Mouse (Mus musculus) left cerebral cortex, adult 9 months (tissue): Measurements from ENCODE around the gene Olfr1393.
A peak's percentile ranks its signal among the peaks of the same experiment; 100 is the strongest.
"Not testable (repeated sequence)": the region's sequence is repeated elsewhere in the genome, so short reads cannot be mapped to it uniquely, and the experiment has no call there.

Source experiments
- DNase-seq, 2 experiments: peaks; one replicate each; pipeline ENCODE4 v3.0.0; 2022; ENCODE audit warnings: low spot score in 2 of 2

The Olfr1393 gene

DNA sequence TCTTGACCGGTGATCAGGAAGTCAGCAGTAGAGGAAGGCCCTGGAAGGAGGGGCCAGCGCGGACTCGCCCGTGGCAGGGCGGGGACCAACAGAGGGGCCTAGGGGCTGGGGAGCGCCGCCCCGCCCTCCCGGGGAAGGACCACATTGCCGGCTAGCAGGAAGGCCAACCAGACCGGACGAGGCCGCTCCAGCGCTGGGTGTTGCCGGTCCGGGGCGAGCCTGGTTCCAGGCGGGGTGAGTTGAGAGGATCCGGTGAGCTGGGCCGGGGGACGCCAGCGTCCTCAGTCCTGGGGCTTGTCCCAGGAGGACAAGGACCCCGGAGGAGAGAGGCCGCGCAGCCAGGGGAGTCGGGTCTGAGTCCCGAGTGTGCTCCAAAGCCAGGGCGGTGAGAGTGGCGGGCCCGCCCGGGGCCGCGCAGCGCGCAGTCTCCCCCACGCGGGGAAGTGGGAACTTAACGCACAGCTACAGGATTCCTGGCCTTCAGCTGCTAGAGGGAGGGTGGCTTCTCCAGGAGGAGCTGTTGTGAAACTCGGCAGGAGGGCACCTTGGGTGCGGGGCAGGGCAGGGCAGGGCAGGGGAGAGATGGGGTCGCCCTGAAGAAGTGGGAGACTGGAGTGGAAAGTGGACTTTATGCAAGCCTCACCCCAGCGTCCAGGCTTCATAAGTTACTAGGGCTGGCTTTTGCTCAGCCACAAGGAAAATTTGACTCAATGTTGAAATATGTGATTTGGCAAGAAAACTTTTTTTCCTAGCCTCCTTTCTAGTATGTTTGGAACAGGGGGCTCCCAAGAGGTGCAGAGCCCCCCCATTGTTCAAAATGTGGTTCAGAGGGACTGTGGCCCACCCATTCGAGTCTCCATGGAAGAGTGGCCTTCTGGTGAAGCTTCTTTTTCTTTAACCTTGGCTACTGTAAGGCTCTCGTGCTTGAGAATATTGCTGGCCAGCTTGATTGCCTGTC, 27.4 kb upstream of the Olfr1393 start:
- DNase-seq: peak in 1 of 2 experiments; percentile 58

DNA sequence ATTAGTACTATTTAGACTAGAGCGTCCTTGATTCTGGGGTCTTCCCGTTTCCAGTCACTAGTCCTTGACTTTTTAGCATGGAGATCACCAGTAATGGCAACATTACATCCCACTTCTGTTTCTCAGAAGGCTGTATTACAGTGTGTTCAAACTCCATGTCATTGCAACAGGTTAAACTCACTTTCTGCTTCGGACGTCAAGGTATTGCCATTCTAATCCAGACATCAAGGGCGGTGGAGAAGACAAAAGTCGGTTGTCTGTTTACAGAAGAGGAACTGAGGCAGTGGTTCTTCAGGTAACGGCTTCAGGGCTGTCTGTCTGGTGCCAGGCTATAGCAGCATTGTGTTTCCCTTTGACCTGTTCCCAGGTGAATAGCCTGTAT, 26.7 kb upstream of the Olfr1393 start:
- no peak for DNase-seq

GRCm38 (mm10) chr11:49252048-49252447, 26.1 kb upstream of the Olfr1393 start:
- no peak for DNase-seq

GRCm38 (mm10) chr11:49253035-49253434, 25.1 kb upstream of the Olfr1393 start:
- DNase-seq: no peak

GRCm38 (mm10) chr11:49259296-49259695, 18.8 kb upstream of the Olfr1393 start:
- DNase-seq: no peak

- no peak for DNase-seq
Observed at GRCm38 (mm10) chr11:49259829-49260228, 18.3 kb upstream of the Olfr1393 start.

DNA sequence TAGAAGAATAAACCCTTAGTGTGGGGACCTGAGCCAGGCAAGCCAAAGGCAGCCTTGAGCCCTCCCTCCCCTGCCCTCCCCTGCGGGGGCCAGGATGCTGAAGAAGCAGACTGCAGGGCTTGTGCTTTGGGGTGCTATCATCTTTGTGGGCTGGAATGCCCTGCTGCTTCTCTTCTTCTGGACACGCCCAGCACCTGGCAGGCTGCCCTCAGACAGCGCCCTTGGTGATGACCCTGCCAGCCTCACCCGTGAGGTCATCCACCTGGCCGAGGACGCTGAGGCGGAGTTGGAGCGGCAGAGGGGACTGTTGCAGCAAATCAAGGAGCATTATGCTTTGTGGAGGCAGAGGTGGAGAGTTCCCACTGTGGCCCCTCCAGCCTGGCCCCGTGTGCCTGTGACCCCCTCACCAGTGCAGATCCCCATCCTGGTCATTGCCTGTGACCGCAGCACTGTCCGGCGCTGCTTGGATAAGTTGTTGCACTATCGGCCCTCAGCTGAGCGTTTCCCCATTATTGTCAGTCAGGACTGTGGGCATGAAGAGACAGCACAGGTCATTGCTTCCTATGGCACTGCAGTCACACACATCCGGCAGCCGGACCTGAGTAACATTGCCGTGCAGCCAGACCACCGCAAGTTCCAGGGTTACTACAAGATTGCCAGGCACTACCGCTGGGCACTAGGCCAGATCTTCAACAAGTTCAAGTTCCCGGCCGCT, 17.3 kb upstream of the Olfr1393 start:
- DNase-seq: no peak

DNA sequence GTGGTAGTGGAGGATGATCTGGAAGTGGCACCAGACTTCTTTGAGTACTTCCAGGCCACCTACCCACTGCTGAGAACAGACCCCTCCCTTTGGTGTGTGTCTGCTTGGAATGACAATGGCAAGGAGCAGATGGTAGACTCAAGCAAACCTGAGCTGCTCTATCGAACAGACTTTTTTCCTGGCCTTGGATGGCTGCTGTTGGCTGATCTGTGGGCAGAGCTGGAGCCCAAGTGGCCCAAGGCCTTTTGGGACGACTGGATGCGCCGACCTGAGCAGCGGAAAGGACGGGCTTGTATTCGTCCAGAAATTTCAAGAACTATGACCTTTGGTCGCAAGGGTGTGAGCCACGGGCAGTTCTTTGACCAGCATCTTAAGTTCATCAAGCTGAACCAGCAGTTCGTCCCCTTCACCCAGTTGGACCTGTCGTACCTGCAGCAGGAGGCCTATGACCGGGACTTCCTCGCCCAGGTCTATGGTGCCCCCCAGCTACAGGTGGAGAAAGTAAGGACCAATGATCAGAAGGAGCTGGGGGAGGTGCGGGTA, 16.7 kb upstream of the Olfr1393 start:
- no peak for DNase-seq

- DNase-seq: no peak
Observed at GRCm38 (mm10) chr11:49262286-49262685, 15.8 kb upstream of the Olfr1393 start.

- no peak for DNase-seq
Observed at GRCm38 (mm10) chr11:49263149-49263548, 15.0 kb upstream of the Olfr1393 start.

GRCm38 (mm10) chr11:49264081-49264480, 14.0 kb upstream of the Olfr1393 start:
- DNase-seq: no peak

DNA sequence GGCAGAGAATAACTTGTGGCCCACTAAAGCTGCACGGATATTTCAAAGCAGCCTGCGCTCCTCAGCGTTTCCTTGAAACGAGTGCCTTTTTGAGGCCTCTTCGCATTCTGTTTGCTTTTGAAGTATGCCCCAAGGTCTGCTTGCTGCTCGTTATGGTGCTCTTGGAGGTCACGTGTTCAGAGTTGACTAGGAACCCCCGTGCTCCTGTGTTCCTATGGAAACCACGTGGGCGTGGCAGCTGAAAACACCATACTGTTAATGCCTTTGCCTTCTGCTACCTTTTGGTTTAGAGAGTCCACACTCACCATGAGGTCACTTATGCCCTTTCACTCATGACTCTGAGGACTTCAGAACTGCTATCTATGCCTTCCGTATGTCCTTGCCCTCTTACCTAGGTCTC, 13.5 kb upstream of the Olfr1393 start:
- DNase-seq: no peak

- no peak for DNase-seq
Observed at GRCm38 (mm10) chr11:49265101-49265500, 13.0 kb upstream of the Olfr1393 start.

DNA sequence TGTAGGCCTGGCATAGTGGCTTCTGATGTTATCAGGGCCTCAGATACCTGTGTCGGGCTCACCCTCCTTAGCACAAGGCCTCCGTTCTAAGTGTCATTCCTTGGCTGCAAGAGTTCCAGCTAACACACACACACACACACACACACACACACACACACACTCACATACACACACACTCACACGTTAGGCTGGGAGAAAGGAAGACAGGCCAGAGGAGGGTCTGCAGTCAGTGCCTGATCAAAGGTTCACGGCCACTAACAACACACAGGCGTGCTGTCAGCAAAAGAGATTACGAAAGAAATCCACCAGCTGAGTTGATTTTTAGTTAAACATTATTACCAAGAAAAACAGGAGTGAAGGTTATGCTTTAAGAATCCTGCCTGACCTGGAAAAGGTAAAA, 11.4 kb upstream of the Olfr1393 start:
- DNase-seq: no peak

DNA sequence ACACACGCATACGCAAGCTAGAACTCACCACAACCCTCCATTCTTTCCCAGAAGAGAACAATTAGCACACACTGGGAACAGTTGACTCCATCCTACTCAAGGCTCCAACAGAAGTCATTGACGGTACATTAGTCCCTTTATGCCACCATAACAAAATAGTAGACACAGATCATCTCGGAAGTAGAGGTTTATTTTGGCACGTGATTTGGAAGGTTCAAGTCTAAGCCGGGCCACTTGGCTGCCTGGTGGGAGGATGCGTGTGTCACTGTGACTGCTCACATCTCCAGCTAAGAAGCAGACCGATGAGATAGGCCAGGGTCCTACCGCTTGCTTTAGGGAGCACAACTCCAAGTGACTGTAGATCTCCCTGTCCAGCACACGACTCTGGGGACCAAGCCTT, 10.8 kb upstream of the Olfr1393 start:
- no peak for DNase-seq

DNA sequence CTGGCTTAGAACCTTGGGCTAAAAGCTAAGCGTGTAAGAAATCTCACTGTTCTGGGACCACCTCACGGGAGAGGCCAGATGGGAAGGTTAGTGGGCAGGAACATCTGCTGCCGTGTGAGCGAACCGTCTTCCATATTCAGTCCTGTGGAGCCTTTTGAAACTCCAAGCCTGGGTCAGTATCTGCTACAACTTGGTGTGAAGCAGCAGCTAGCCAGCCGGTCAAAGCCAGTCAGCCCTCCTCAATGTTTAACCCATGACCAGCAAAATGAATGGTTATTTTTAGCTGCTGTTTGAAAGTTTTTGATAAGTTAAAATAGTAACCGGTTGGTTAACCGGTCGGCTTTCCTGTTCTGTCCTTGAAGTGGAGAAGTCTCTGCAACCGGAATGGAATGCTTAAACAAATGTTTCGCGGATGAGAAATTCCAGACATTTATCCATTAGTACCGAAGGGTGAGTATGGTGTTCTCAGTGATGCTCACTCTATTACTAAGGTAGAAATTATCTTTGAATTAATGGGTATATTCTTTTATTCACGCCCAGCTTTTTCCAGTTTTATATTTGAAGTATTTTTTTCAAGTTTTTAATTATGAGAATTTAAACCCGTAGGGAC, 10.0 kb upstream of the Olfr1393 start:
- no peak for DNase-seq

- no peak for DNase-seq
Observed at GRCm38 (mm10) chr11:49269761-49270160, 8.3 kb upstream of the Olfr1393 start.

- no peak for DNase-seq
Observed at GRCm38 (mm10) chr11:49270368-49270767, 7.7 kb upstream of the Olfr1393 start.

- peak in 1 of 2 experiments; percentile 53 for DNase-seq
Observed at GRCm38 (mm10) chr11:49271334-49271733, 6.8 kb upstream of the Olfr1393 start.

- DNase-seq: no peak
Observed at GRCm38 (mm10) chr11:49273834-49274519, 4.1 kb upstream of the Olfr1393 start.

DNA sequence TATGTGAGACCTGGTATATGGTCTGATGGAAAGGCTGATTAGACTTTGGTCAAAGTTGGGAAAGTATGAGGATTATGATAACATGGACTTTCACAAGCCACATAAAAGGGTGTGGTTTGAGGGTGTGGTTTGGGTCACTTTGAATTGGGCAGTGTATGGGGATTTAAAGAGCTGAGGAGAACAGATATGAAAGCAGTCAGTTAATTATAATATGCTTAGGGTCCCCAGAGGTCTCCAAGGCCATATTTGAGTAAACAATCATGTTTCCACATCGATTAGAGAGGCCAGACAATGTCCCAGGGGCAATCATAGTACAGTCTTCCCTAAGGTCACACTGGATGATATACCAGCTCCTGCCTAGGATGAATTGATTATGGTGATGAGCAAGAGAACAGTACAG, 6.9 kb downstream of the Olfr1393 start, which contains the start of gene Olfr1392:
Olfr1392 (plus strand) TSS at position 301 of the 400 bp plus-strand sequence.
- DNase-seq: not testable (repeated sequence)
